Mouse (Mus musculus) midbrain, embryonic 13.5 days (tissue): ENCODE data around the gene Stx11. TPM values are rescaled to one million over a fixed set of nuclear protein-coding genes. Genes with fewer than 3 reads are reported as not detected.

Experiments
- ATAC-seq: fragments of 200-750 bp; cut with Nextera tagmentation; 2 replicates; pipeline ENCODE4 v1.8.0; 2017; ENCODE audit warnings: mild to moderate bottlenecking, moderate TSS enrichment, moderate library complexity
- H3K27ac ChIP-seq: fragments of 300-500 bp; sonication (generic); 2 replicates; pipeline ENCODE4 v1.5.1; 2015; ENCODE audit warnings: inconsistent platforms, mild to moderate bottlenecking, moderate library complexity
- H3K27me3 ChIP-seq: fragments of 300-500 bp; sonication (generic); 2 replicates; pipeline ENCODE4 v1.6.1; 2015; ENCODE audit warnings: mild to moderate bottlenecking, inconsistent platforms
- H3K36me3 ChIP-seq: fragments of 300-500 bp; sonication (generic); 2 replicates; pipeline ENCODE4 v1.6.1; 2015; ENCODE audit warnings: mild to moderate bottlenecking, inconsistent platforms
- H3K4me1 ChIP-seq: fragments of 300-500 bp; sonication (generic); replicated peaks from 2 replicates; pipeline ENCODE4 v1.6.1; 2015; ENCODE audit warnings: inconsistent platforms
- H3K4me2 ChIP-seq: fragments of 300-500 bp; sonication (generic); replicated peaks from 2 replicates; pipeline ENCODE4 v1.6.1; 2015; ENCODE audit warnings: moderate library complexity, mild to moderate bottlenecking, inconsistent platforms
- H3K4me3 ChIP-seq: fragments of 300-500 bp; sonication (generic); replicated peaks from 2 replicates; pipeline ENCODE4 v1.5.1; 2015; ENCODE audit warnings: mild to moderate bottlenecking, inconsistent platforms
- H3K9ac ChIP-seq: fragments of 300-500 bp; sonication (generic); replicated peaks from 2 replicates; pipeline ENCODE4 v1.6.1; 2015; ENCODE audit warnings: mild to moderate bottlenecking, inconsistent platforms
- H3K9me3 ChIP-seq: fragments of 300-500 bp; sonication (generic); 2 replicates; pipeline ENCODE4 v1.6.1; 2016; ENCODE audit warnings: mild to moderate bottlenecking, inconsistent platforms
- WGBS: fragments of 180-500 bp; shearing (Covaris S2); methylation state at CpG from one replicate; pipeline ENCODE4 v1.1.7; 2015; 5-methylcytosine and 5-hydroxymethylcytosine counted together
- polyA plus RNA-seq: library from polyadenylated mRNA; unstranded; fragments of >200 nt; fragmentation: Nextera tagmentation; extraction: Ambion mirVana; gene quantifications from 2 replicates; pipeline ENCODE4 v1.2.1, GENCODE M21; 2015

Gene Stx11
- polyA plus RNA-seq, 1 experiment from 2014 or later: 1.2 TPM

DNA sequence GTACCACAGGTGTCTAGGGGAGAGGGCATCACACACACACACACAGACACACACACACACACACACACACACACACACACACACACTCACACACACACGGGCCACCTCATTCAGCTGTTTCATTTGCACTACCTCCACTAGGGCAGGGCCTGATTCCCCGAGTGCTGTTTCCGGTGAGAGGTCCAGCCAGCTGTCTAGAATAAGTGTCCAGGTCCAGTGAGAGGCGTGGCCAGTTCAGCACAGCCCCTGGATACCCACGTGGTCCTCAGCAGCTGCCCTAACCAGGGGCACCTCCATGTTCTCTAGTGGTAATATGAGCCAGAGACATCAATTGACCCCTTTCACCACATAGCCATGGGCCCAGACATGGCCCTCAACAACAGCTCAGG lies 60.0 kb downstream of the Stx11 start:
- 82% methylated on average over 5 of the region's 5 CpGs for WGBS
- Histone ChIP-seq H3K9me3 (no peaks in the 10 kb centered on the region), H3K4me3 (no peak overlapping the region), H3K27me3 (no peaks in the 10 kb centered on the region), H3K27ac (no peak overlapping the region), H3K4me2 (no peak overlapping the region), H3K4me1 (no peaks in the 10 kb centered on the region), H3K9ac (no peak overlapping the region), H3K36me3 (no peaks in the 10 kb centered on the region)
- peak; percentile 48; the same call in 1 of the 2 replicates for ATAC-seq

DNA sequence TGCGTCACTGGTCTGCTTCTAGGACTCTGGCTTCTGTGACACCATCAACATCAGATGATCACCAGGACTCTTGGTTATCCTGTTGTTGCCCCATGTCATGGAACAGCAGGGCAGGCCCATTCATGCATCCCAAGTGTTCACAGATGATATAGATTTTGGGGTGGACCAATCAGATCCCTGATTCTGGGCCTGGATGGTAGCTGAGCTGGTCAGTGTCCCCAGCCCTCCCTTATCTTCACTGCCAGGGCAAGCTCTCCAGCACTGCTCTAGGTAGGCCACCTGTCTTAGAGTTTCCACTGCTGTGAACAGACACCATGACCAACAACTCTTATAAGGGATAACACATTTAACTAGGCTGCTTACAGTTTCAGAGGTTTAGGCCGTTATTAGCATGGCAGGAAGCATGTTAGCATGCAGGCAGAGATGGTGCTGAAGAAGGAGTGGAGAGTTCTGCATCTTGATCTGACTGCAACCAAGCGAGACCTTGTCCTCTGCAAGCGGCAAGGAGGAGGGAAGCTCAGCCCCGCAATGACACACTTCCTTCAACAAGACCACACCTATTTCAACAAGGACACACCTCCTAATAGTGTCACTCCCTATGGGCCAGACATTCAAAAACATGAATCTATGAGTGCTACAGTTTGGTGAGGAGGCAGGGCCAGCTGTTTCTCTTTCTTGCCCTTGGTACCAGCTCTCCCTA lies 60.5 kb downstream of the Stx11 start:
- no peaks in the 10 kb centered on the region for H3K4me1 ChIP-seq
- ATAC-seq: no peak

DNA sequence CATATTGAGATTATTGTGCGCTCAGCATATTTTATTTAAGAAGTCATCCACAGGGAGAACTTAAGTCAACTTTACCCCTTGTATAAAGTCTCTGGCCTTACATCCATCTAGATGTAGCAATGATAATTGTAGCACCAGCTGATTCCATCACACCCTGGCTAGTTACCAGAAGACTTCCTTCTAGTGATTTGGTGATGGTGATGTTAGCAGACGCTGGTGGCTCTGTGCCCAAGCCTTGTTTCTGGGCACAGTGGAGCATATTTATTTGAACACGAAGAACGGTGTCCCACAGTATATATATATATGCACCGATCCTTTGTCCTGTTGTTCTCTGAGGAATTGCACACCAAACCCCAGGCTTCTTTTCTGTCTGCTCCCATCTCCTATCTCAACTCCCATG lies 64.2 kb downstream of the Stx11 start:
- Histone ChIP-seq H3K36me3 (no peaks in the 10 kb centered on the region), H3K4me2 (no peak overlapping the region), H3K9me3 (no peaks in the 10 kb centered on the region), H3K27me3 (no peaks in the 10 kb centered on the region), H3K4me3 (no peak overlapping the region), H3K9ac (no peak overlapping the region), H3K27ac (no peak overlapping the region), H3K4me1 (no peaks in the 10 kb centered on the region)
- ATAC-seq: no peak
- 96% methylated on average over 5 of the region's 5 CpGs for WGBS

More for the DNA sequence above, 60.5 kb downstream of the Stx11 start:
- Histone ChIP-seq H3K4me3 (no peak overlapping the region), H3K36me3 (no peaks in the 10 kb centered on the region), H3K9me3 (no peaks in the 10 kb centered on the region), H3K27me3 (no peaks in the 10 kb centered on the region), H3K4me2 (no peak overlapping the region), H3K27ac (no peak overlapping the region), H3K9ac (no peak overlapping the region)
- 86% methylated on average over 5 of the region's 5 CpGs for WGBS

DNA sequence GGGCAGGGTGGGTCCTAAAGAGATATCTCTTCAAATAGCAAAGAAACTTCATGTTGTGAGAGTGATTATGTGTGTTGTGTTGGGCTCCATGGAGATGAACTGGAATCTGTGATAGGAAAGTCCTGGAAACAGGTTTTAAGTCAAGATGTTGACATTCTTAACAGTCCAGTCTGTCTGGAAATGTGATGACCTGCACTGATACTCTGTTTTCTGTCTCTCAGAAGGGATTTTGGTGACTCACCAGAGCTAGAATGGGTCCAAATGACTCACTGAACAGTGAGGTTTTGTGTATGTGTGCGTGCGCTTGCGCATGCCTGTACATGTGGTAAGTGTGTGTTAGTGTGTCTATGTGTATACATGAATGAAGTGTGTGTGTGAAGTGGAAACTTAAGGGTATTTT lies 70.8 kb downstream of the Stx11 start:
- Histone ChIP-seq H3K4me3 (no peak overlapping the region), H3K9ac (no peak overlapping the region), H3K27me3 (no peaks in the 10 kb centered on the region), H3K36me3 (no peaks in the 10 kb centered on the region), H3K9me3 (no peaks in the 10 kb centered on the region), H3K27ac (no peak overlapping the region), H3K4me1 (no peaks in the 10 kb centered on the region), H3K4me2 (no peak overlapping the region)
- 100% methylated on average over 3 of the region's 3 CpGs for WGBS
- ATAC-seq: no peak

DNA sequence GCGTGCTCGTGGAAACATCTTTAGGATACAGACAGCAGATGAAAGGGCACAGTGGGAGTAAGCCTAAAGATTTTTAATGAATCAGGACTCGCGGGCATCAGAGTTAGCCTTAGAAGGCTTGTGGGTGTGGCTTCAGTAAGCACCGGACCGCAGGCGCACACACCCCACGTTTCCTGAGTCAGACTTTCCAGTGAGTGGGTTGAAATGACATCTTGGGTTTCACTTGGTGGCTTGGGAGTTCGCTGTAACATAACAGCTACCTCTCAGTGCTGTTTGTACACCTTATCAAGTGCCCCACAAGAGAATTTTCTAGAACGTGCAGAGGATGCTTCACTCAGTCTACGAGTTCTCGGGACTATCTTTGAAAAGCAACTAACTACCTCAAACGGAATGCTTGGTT lies 75.7 kb downstream of the Stx11 start:
- Histone ChIP-seq H3K4me1 (no peaks in the 10 kb centered on the region), H3K9ac (no peak overlapping the region), H3K9me3 (no peaks in the 10 kb centered on the region), H3K4me2 (no peak overlapping the region), H3K4me3 (no peak overlapping the region), H3K27me3 (no peaks in the 10 kb centered on the region), H3K27ac (no peak overlapping the region), H3K36me3 (no peaks in the 10 kb centered on the region)
- 80% methylated on average over 13 of the region's 13 CpGs for WGBS
- no peak for ATAC-seq

Other genes starting within 250 kb of the Stx11 start
- 21.9 and 23.6 TPM in 2 replicates for gene Utrn, start 94.9 kb downstream of the Stx11 start, polyA plus RNA-seq
- 27.1 and 28.1 TPM in 2 replicates for gene Sf3b5, start 41.0 kb upstream of the Stx11 start, polyA plus RNA-seq
- gene Plagl1, start 96.2 kb upstream of the Stx11 start, polyA plus RNA-seq: 47.0 and 52.0 TPM in 2 replicates
- not detected in 2 replicates for gene Zc2hc1b, start 213.7 kb upstream of the Stx11 start, polyA plus RNA-seq
- gene Ltv1, start 228.9 kb upstream of the Stx11 start, polyA plus RNA-seq: 38.0 and 46.7 TPM in 2 replicates